Mouse (Mus musculus) testis, postnatal 14 days (tissue): ENCODE measurements around the gene Pi16.

Experiments used
- DNase-seq: peaks from one replicate; pipeline ENCODE4 v3.0.0; 2021; ENCODE audit warnings: low spot score

Pi16 gene

GRCm38 (mm10) chr17:29356882-29357281, 39.4 kb downstream of the Pi16 start:
- DNase-seq, result no peak

- no peak for DNase-seq
Measured at GRCm38 (mm10) chr17:29358928-29359327, 41.4 kb downstream of the Pi16 start.

- DNase-seq, result no peak
Measured at GRCm38 (mm10) chr17:29360761-29361221, 43.3 kb downstream of the Pi16 start, which contains the start of gene Fgd2. Fgd2 (plus strand) TSS chr17:29360914.

DNA sequence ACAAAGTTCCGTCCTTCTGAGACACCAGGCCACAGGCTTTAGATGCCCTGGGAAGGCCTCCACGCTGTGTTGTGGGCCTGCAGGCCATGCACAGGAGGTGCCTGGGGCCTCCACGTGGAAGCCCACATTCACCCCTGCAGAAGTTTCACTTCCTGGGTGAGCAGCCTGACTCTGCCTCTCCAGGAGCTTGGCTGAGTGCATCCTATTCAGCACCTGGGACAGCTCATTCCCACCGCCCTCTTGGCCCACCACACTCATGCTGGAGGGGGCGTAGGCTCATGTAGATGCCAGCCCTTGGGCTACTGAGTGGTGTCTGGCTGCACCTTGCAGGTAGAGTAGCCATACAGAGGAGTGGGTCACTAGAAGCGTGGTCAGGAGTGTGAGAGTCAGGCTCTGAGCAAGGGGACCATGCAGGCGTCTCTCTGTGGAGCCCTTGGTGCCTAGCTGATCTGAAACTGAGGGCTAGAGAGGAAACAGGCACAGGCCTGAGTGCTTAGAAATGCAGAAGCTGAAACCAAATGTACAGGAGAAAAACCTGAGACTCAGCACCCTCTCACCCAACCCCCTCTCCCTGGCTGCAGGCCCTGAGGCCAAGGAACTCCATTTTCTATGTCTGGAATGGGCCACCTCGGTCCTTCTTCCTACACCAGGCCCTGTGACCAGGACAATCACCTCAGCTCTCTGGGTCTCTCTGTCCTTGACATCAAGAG, 44.7 kb downstream of the Pi16 start:
- no peak for DNase-seq

GRCm38 (mm10) chr17:29363109-29363508, 45.6 kb downstream of the Pi16 start:
- DNase-seq, result no peak

DNA sequence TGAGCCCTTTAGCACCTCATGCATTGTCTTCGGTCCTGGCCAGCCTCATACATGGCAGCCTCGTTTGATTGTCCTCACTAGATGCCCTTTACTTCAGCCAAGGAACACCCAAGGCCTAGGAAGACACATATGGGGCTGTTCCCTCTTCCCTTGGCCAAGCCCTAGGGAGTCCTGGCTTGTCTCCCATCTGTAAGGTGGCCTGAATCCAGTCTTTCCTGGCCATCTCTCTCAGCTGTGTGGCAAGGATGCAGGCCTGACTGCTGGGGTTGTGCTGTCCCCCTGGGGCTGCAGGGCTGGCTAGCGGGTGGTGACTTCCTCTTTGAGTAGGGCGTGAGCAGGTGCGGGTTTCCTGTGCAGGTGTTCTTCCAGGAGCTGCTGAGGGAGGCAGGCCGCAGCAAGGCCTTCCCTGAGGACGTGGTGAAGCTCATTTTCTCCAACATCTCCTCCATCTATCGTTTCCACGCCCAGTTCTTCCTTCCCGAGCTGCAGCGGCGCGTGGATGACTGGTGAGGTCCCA, 47.7 kb downstream of the Pi16 start:
- DNase-seq, result no peak

- no peak for DNase-seq
Measured at GRCm38 (mm10) chr17:29368726-29369125, 51.2 kb downstream of the Pi16 start.

- peak; percentile 80 for DNase-seq
Measured at GRCm38 (mm10) chr17:29370984-29371723, 53.7 kb downstream of the Pi16 start.

- DNase-seq, result no peak
Measured at GRCm38 (mm10) chr17:29375871-29376270, 58.4 kb downstream of the Pi16 start.

DNA sequence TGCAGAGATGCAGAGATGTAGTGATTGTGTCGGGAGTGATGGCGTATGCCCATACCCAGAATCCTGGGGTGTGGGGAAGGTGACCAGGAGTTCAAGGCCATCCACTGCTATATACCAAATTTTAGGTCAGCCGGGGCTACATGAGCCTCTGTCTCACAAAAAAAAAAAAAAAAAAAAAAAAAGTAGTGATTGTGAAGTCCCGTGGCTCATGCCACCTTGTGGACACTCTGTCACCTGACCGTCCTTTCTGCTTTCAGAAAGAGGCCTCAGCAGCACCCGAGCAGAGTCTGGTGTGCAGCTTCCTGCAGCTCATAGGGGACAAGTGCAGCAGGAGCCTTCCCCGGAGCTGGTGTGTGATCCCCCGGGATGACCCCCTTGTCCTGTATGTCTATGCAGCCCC, 60.6 kb downstream of the Pi16 start:
- DNase-seq, result no peak
